Mouse (Mus musculus): ENCODE data around the gene Itpr2.

GRCm38 (mm10) chr6:146324541-146325204, 177.3 kb downstream of the Itpr2 start:
- no peak for TF ChIP-seq CTCF (IDR thresholded peaks at IDR 0.05; ENCODE audit: low read depth, low read length)
- TF ChIP-seq POLR2A (IDR thresholded peaks at IDR 0.05; ENCODE audit: insufficient read depth, low read length): no peak
